Mouse (Mus musculus) ES-Bruce4 (cell line): ENCODE measurements around the gene Ttn.

ENCODE experiments used
- CTCF ChIP-seq: IDR thresholded peaks from one replicate; pipeline ENCODE4 v1.8.1; 2011; ENCODE audit warnings: low read depth, low read length
- EP300 ChIP-seq: IDR thresholded peaks from 2 replicates; pipeline ENCODE4 v1.6.1; 2011; ENCODE audit warnings: low read depth, low read length; ENCODE audit not compliant: insufficient read depth
- POLR2A ChIP-seq: IDR thresholded peaks from one replicate; pipeline ENCODE4 v1.8.1; 2011; ENCODE audit warnings: low read length; ENCODE audit not compliant: insufficient read depth

DNA sequence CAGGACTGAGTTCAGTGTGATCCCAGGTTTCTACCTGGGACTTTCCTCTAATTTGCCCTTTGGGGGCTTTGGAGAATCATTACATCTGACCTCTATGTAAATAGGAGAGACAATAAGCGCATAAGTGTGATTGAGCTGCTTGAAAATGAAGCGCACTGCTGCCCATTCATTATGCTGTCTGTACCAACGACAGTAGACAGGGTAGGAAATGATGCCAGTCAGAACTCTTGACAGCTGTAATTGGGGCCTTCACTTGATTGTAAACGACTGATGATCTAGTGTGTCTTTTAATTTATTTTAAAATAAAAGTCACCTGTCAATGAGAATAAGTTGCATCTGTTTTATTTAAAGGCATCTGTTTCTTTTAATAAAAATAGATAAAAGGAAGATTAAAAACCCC, 35.4 kb upstream of the Ttn start:
- no peak for TF ChIP-seq EP300
- no peak for TF ChIP-seq POLR2A
- no peak for TF ChIP-seq CTCF
